Comparison of ENCODE assay signal across 11 mouse cellular contexts in genomic region chr2:165281779-165282311, GRCm38 (mm10). TPM values are rescaled to one million over a fixed set of nuclear protein-coding genes. Genes with fewer than 3 reads are reported as not detected.
DNase-seq lines count a peak whose midpoint lies in the region; ATAC-seq and TF ChIP-seq lines count a peak whose summit lies in the region.
"Had no signal": no experiment of that assay in that cellular context is flagged by ENCODE, and none has a peak within 500 bp of the region (broad histone marks: within the 10 kb centered on the region; RNA-seq: fewer than 3 reads in every experiment).

No protein-coding gene starts in this region.

- H3K36me3 ChIP-seq in lung, embryonic 14.5 days (ENCODE audit: insufficient read depth) = peaks cover 24% of the 10 kb centered on the region
- H3K36me3 ChIP-seq in stomach, embryonic 15.5 days = peaks cover 11% of the 10 kb centered on the region

- intact Hi-C loops in heart, postnatal 10 days (cut with DNase I) = no loop called here

- H3K4me2 ChIP-seq in lung, embryonic 14.5 days = no peak overlapping the region
- no peak overlapping the region for H3K4me2 ChIP-seq in stomach, embryonic 15.5 days

- no peak overlapping the region for H3K27ac ChIP-seq in lung, embryonic 14.5 days (ENCODE audit: low read depth)
- H3K27ac ChIP-seq in stomach, embryonic 15.5 days = peak overlapping the region; percentile 31; the same call in 1 of the 2 replicates
- H3K27ac ChIP-seq: kidney, postnatal 0 days had no signal

- H3K27me3 ChIP-seq in lung, embryonic 14.5 days (ENCODE audit: insufficient read depth, low read length) = no peaks in the 10 kb centered on the region
- H3K27me3 ChIP-seq in stomach, embryonic 15.5 days (replicated peaks) = no peaks in the 10 kb centered on the region

- DNase-seq in adrenal gland, postnatal 10 days = peak; percentile 57
- DNase-seq in adrenal gland, postnatal 4 days (ENCODE audit: low spot score in 2 of 2) = no peak
- DNase-seq in lung, embryonic 14.5 days = peak; percentile 56
- no peak for DNase-seq in lung, postnatal 25 days (ENCODE audit: low spot score)
- peak; percentile 43 to 44 for DNase-seq in heart, postnatal 10 days
- DNase-seq in layer of hippocampus, adult 18-20 months (ENCODE audit: low spot score in 2 of 2) = no peak
- DNase-seq in right cerebral cortex, postnatal 25 days = no peak
- DNase-seq: liver had no signal

- WGBS in lung, embryonic 14.5 days = 39% methylated on average over 5 of the region's 6 CpGs
- 29% methylated on average over 5 of the region's 6 CpGs for WGBS in stomach, embryonic 15.5 days

- H3K9ac ChIP-seq in lung, embryonic 14.5 days = no peak overlapping the region
- H3K9ac ChIP-seq in stomach, embryonic 15.5 days = no peak overlapping the region

- no peaks in the 10 kb centered on the region for H3K9me3 ChIP-seq in lung, embryonic 14.5 days (ENCODE audit: low read depth, low read length)
- H3K9me3 ChIP-seq in stomach, embryonic 15.5 days = no peaks in the 10 kb centered on the region

- peak; percentile 58; the same call in 1 of the 2 replicates for ATAC-seq in lung, embryonic 14.5 days (ENCODE audit: insufficient read depth)
- ATAC-seq in stomach, embryonic 15.5 days (ENCODE audit: insufficient read depth, low FRiP score, low read depth) = peak; percentile 51; the same call in 1 of the 2 replicates

- H3K4me1 ChIP-seq in lung, embryonic 14.5 days (ENCODE audit: insufficient read depth) = no peaks in the 10 kb centered on the region; the same call in 1 of the 2 replicates
- peaks cover 17% of the 10 kb centered on the region for H3K4me1 ChIP-seq in stomach, embryonic 15.5 days

- H3K4me3 ChIP-seq in lung, embryonic 14.5 days (ENCODE audit: low read depth, low read length) = no peak overlapping the region
- no peak overlapping the region for H3K4me3 ChIP-seq in stomach, embryonic 15.5 days (replicated peaks)
- H3K4me3 ChIP-seq: myocyte had no signal

- TF ChIP-seq CTCF in lung, embryonic 14.5 days (IDR thresholded peaks at IDR 0.05; ENCODE audit: low read depth) = peak; percentile 15; the same call in 1 of the 2 replicates

RNA-seq across cellular contexts. Expression of gene Slc35c2, which starts 5.8 kb away (rescaled TPM):
- total RNA-seq in adrenal gland, postnatal 10 days (2021) = 10 to 100 TPM; 33.0 to 34.1 TPM
- 10 to 100 TPM; 48.2 to 48.7 TPM for total RNA-seq in adrenal gland, postnatal 4 days (2021)
- 51.9 and 52.3 TPM in 2 replicates for polyA plus RNA-seq in lung, embryonic 14.5 days (2014; fragmentation: Nextera tagmentation; extraction: Ambion mirVana)
- total RNA-seq in heart, postnatal 10 days (2021) = 10 to 100 TPM; 18.5 to 19.8 TPM
- polyA plus RNA-seq in stomach, embryonic 15.5 days (2015; fragmentation: Nextera tagmentation; extraction: Ambion mirVana) = 60.5 and 71.8 TPM in 2 replicates
- 100 to 1,000 TPM in 1 of 2 experiments, 10 to 100 TPM in 1; 96.3 to 101 TPM for total RNA-seq in layer of hippocampus, adult 18-20 months (2021)

RNA-seq across cellular contexts. Expression of gene Elmo2, which starts 44.4 kb away (rescaled TPM):
- 10 to 100 TPM; 27.0 to 34.7 TPM for total RNA-seq in adrenal gland, postnatal 10 days (2021)
- total RNA-seq in adrenal gland, postnatal 4 days (2021) = 10 to 100 TPM; 37.3 to 45.7 TPM
- 79.2 and 82.2 TPM in 2 replicates for polyA plus RNA-seq in lung, embryonic 14.5 days (2014; fragmentation: Nextera tagmentation; extraction: Ambion mirVana)
- 10 to 100 TPM; 26.0 to 26.5 TPM for total RNA-seq in heart, postnatal 10 days (2021)
- polyA plus RNA-seq in stomach, embryonic 15.5 days (2015; fragmentation: Nextera tagmentation; extraction: Ambion mirVana) = 53.2 and 56.2 TPM in 2 replicates
- total RNA-seq in layer of hippocampus, adult 18-20 months (2021) = 100 to 1,000 TPM; 174 to 179 TPM

RNA-seq across cellular contexts. Expression of gene Cdh22, which starts 47.2 kb away (rescaled TPM):
- total RNA-seq in adrenal gland, postnatal 10 days (2021) = 1 to 10 TPM; 1.1 to 1.2 TPM
- 1 to 10 TPM; 1.4 to 1.7 TPM for total RNA-seq in adrenal gland, postnatal 4 days (2021)
- 0.72 and 1.5 TPM in 2 replicates for polyA plus RNA-seq in lung, embryonic 14.5 days (2014; fragmentation: Nextera tagmentation; extraction: Ambion mirVana)
- total RNA-seq in heart, postnatal 10 days (2021) = under 1 TPM; 0.26 to 0.27 TPM
- polyA plus RNA-seq in stomach, embryonic 15.5 days (2015; fragmentation: Nextera tagmentation; extraction: Ambion mirVana) = 0.57 and 0.63 TPM in 2 replicates
- total RNA-seq in layer of hippocampus, adult 18-20 months (2021) = 10 to 100 TPM; 14.3 to 23.1 TPM

Comparison
In these comparisons a context has a peak if more than half of its experiments do, and no peak if none do; other contexts are left out.
1. DNase-seq: peak in adrenal gland, postnatal 10 days (single experiment), lung, embryonic 14.5 days (single experiment) and heart, postnatal 10 days (2 of 2); none in adrenal gland, postnatal 4 days (0 of 2), lung, postnatal 25 days (single experiment), layer of hippocampus, adult 18-20 months (0 of 2) and right cerebral cortex, postnatal 25 days (single experiment).
2. RNA of gene Cdh22, which starts 47.2 kb away (total RNA-seq): 14.3 to 23.1 TPM in layer of hippocampus, adult 18-20 months; 1.4 to 1.7 TPM in adrenal gland, postnatal 4 days, 1.1 to 1.2 TPM in adrenal gland, postnatal 10 days and 0.26 to 0.27 TPM in heart, postnatal 10 days; every median in the first group is over 4 times any median in the second.